Mouse (Mus musculus): ENCODE data around the gene Gatad2a. TPM values are rescaled to one million over a fixed set of nuclear protein-coding genes. Genes with fewer than 3 reads are reported as not detected.

Gene Gatad2a
- polyA plus RNA-seq, 1 experiment from 2014 or later: 52.9 TPM

GRCm38 (mm10) chr8:69894836-69895332, 101.3 kb downstream of the Gatad2a start:
- H3K9ac ChIP-seq (ENCODE audit: low read depth, low read length): no peak overlapping the region
- peaks cover 7% of the 10 kb centered on the region for H3K36me3 ChIP-seq (ENCODE audit: control insufficient read depth, insufficient read depth, low read length)
- H3K9me3 ChIP-seq (replicated peaks; ENCODE audit: control insufficient read depth, low read length): no peaks in the 10 kb centered on the region
- no peak overlapping the region for H3K27ac ChIP-seq (ENCODE audit: low read depth, low read length)
- 64% methylated on average over 6 of the region's 6 CpGs for WGBS (ENCODE audit: insufficient replicate concordance)
- H3K4me3 ChIP-seq (ENCODE audit: low read depth, low read length): no peak overlapping the region
- no peak for ATAC-seq (replicated peaks; ENCODE audit: insufficient number of reproducible peaks, low FRiP score, low TSS enrichment)
- peaks cover 27% of the 10 kb centered on the region for H3K4me1 ChIP-seq (ENCODE audit: control insufficient read depth, insufficient read depth, low read length)
- H3K27me3 ChIP-seq (ENCODE audit: control insufficient read depth, insufficient read depth, low read length): peaks cover 12% of the 10 kb centered on the region
- no peak overlapping the region for H3K4me2 ChIP-seq

GRCm38 (mm10) chr8:69893863-69894262, 102.3 kb downstream of the Gatad2a start:
- no peak overlapping the region for H3K4me3 ChIP-seq (ENCODE audit: low read depth, low read length)
- H3K4me1 ChIP-seq (ENCODE audit: control insufficient read depth, insufficient read depth, low read length): peaks cover 32% of the 10 kb centered on the region
- peaks cover 7% of the 10 kb centered on the region for H3K36me3 ChIP-seq (ENCODE audit: control insufficient read depth, insufficient read depth, low read length)
- H3K4me2 ChIP-seq: no peak overlapping the region
- no peaks in the 10 kb centered on the region for H3K9me3 ChIP-seq (replicated peaks; ENCODE audit: control insufficient read depth, low read length)
- WGBS (ENCODE audit: insufficient replicate concordance): 52% methylated on average over 17 of the region's 17 CpGs
- ATAC-seq (replicated peaks; ENCODE audit: insufficient number of reproducible peaks, low FRiP score, low TSS enrichment): no peak
- H3K9ac ChIP-seq (ENCODE audit: low read depth, low read length): no peak overlapping the region
- no peak overlapping the region for H3K27ac ChIP-seq (ENCODE audit: low read depth, low read length)
- H3K27me3 ChIP-seq (ENCODE audit: control insufficient read depth, insufficient read depth, low read length): peaks cover 22% of the 10 kb centered on the region

- Histone ChIP-seq H3K4me1 (ENCODE audit: control insufficient read depth, insufficient read depth, low read length) (peaks cover 36% of the 10 kb centered on the region), H3K9me3 (replicated peaks; ENCODE audit: control insufficient read depth, low read length) (no peaks in the 10 kb centered on the region), H3K4me2 (peak overlapping the region; percentile 11; the same call in 1 of the 2 replicates), H3K9ac (ENCODE audit: low read depth, low read length) (no peak overlapping the region), H3K36me3 (ENCODE audit: control insufficient read depth, insufficient read depth, low read length) (peaks cover 7% of the 10 kb centered on the region), H3K27me3 (ENCODE audit: control insufficient read depth, insufficient read depth, low read length) (peaks cover 53% of the 10 kb centered on the region), H3K27ac (ENCODE audit: low read depth, low read length) (no peak overlapping the region), H3K4me3 (ENCODE audit: low read depth, low read length) (no peak overlapping the region)
- 37% methylated on average over 19 of the region's 19 CpGs for WGBS (ENCODE audit: insufficient replicate concordance)
- no peak for ATAC-seq (replicated peaks; ENCODE audit: insufficient number of reproducible peaks, low FRiP score, low TSS enrichment)
These were observed 105.4 kb downstream of the Gatad2a start for GRCm38 (mm10) chr8:69890813-69891241.

- no peaks in the 10 kb centered on the region for H3K9me3 ChIP-seq (replicated peaks; ENCODE audit: control insufficient read depth, low read length)
- H3K27ac ChIP-seq (ENCODE audit: low read depth, low read length): no peak overlapping the region
- peak overlapping the region; percentile 61 for H3K4me2 ChIP-seq
- no peak for ATAC-seq (replicated peaks; ENCODE audit: insufficient number of reproducible peaks, low FRiP score, low TSS enrichment)
- 6% methylated on average over 26 of the region's 32 CpGs for WGBS (ENCODE audit: insufficient replicate concordance)
- peak overlapping the region; percentile 25 for H3K4me3 ChIP-seq (ENCODE audit: low read depth, low read length)
- peaks cover 72% of the 10 kb centered on the region for H3K27me3 ChIP-seq (ENCODE audit: control insufficient read depth, insufficient read depth, low read length)
- no peak overlapping the region for H3K9ac ChIP-seq (ENCODE audit: low read depth, low read length)
- H3K4me1 ChIP-seq (ENCODE audit: control insufficient read depth, insufficient read depth, low read length): peaks cover 24% of the 10 kb centered on the region
- H3K36me3 ChIP-seq (ENCODE audit: control insufficient read depth, insufficient read depth, low read length): peaks cover 3% of the 10 kb centered on the region
These were observed 107.3 kb downstream of the Gatad2a start for GRCm38 (mm10) chr8:69888902-69889301.

GRCm38 (mm10) chr8:69888244-69888866, 107.8 kb downstream of the Gatad2a start:
- WGBS (ENCODE audit: insufficient replicate concordance): 8% methylated on average over 24 of the region's 24 CpGs
- peaks cover 24% of the 10 kb centered on the region for H3K4me1 ChIP-seq (ENCODE audit: control insufficient read depth, insufficient read depth, low read length)
- H3K27me3 ChIP-seq (ENCODE audit: control insufficient read depth, insufficient read depth, low read length): peaks cover 78% of the 10 kb centered on the region
- no peaks in the 10 kb centered on the region; the same call in 1 of the 2 replicates for H3K36me3 ChIP-seq (ENCODE audit: control insufficient read depth, insufficient read depth, low read length)
- 0 out of 2 replicates have a peak overlapping the region, but pooled peaks have one; percentile 49 for H3K9ac ChIP-seq (ENCODE audit: low read depth, low read length)
- ATAC-seq (replicated peaks; ENCODE audit: insufficient number of reproducible peaks, low FRiP score, low TSS enrichment): no peak
- peak overlapping the region; percentile 61 for H3K4me2 ChIP-seq
- no peak overlapping the region for H3K27ac ChIP-seq (ENCODE audit: low read depth, low read length)
- H3K4me3 ChIP-seq (ENCODE audit: low read depth, low read length): peak overlapping the region; percentile 25
- no peaks in the 10 kb centered on the region for H3K9me3 ChIP-seq (replicated peaks; ENCODE audit: control insufficient read depth, low read length)

GRCm38 (mm10) chr8:69887289-69888243, 108.6 kb downstream of the Gatad2a start, which contains the start of gene Cilp2:
Cilp2 (minus strand) TSS chr8:69887687.
- no peak for ATAC-seq (replicated peaks; ENCODE audit: insufficient number of reproducible peaks, low FRiP score, low TSS enrichment)
- peak within 1 kb of the TSS; percentile 54; the same call in 1 of the 2 replicates for H3K9ac ChIP-seq (ENCODE audit: low read depth, low read length)
- peaks cover 85% of the 10 kb centered on the region for H3K27me3 ChIP-seq (ENCODE audit: control insufficient read depth, insufficient read depth, low read length)
- no peaks in the 10 kb centered on the region for H3K36me3 ChIP-seq (ENCODE audit: control insufficient read depth, insufficient read depth, low read length)
- peak within 1 kb of the TSS; percentile 25 for H3K4me3 ChIP-seq (ENCODE audit: low read depth, low read length)
- peak within 1 kb of the TSS; percentile 61 for H3K4me2 ChIP-seq
- H3K9me3 ChIP-seq (replicated peaks; ENCODE audit: control insufficient read depth, low read length): no peaks in the 10 kb centered on the region
- peaks cover 24% of the 10 kb centered on the region for H3K4me1 ChIP-seq (ENCODE audit: control insufficient read depth, insufficient read depth, low read length)
- no peak within 1 kb of the TSS for H3K27ac ChIP-seq (ENCODE audit: low read depth, low read length)
- 2% methylated on average over 57 of the region's 60 CpGs for WGBS (ENCODE audit: insufficient replicate concordance)

- WGBS (ENCODE audit: insufficient replicate concordance): 57% methylated on average over 13 of the region's 13 CpGs
- ATAC-seq (replicated peaks; ENCODE audit: insufficient number of reproducible peaks, low FRiP score, low TSS enrichment): no peak
- H3K27me3 ChIP-seq (ENCODE audit: control insufficient read depth, insufficient read depth, low read length): peaks cover 100% of the 10 kb centered on the region
- no peaks in the 10 kb centered on the region for H3K36me3 ChIP-seq (ENCODE audit: control insufficient read depth, insufficient read depth, low read length)
- no peak overlapping the region for H3K9ac ChIP-seq (ENCODE audit: low read depth, low read length)
- H3K4me3 ChIP-seq (ENCODE audit: low read depth, low read length): no peak overlapping the region
- H3K4me1 ChIP-seq (ENCODE audit: control insufficient read depth, insufficient read depth, low read length): peaks cover 29% of the 10 kb centered on the region
- no peak overlapping the region for H3K27ac ChIP-seq (ENCODE audit: low read depth, low read length)
- no peak overlapping the region for H3K4me2 ChIP-seq
- no peaks in the 10 kb centered on the region for H3K9me3 ChIP-seq (replicated peaks; ENCODE audit: control insufficient read depth, low read length)
These were observed 112.0 kb downstream of the Gatad2a start for GRCm38 (mm10) chr8:69884141-69884540.

- Histone ChIP-seq H3K9ac (ENCODE audit: low read depth, low read length) (no peak overlapping the region), H3K27me3 (ENCODE audit: control insufficient read depth, insufficient read depth, low read length) (peaks cover 97% of the 10 kb centered on the region), H3K4me2 (peak overlapping the region; percentile 64), H3K9me3 (replicated peaks; ENCODE audit: control insufficient read depth, low read length) (no peaks in the 10 kb centered on the region), H3K27ac (ENCODE audit: low read depth, low read length) (no peak overlapping the region), H3K4me3 (ENCODE audit: low read depth, low read length) (peak overlapping the region; percentile 39; the same call in 1 of the 2 replicates), H3K36me3 (ENCODE audit: control insufficient read depth, insufficient read depth, low read length) (no peaks in the 10 kb centered on the region), H3K4me1 (ENCODE audit: control insufficient read depth, insufficient read depth, low read length) (peaks cover 17% of the 10 kb centered on the region)
- no peak for ATAC-seq (replicated peaks; ENCODE audit: insufficient number of reproducible peaks, low FRiP score, low TSS enrichment)
- 15% methylated on average over 52 of the region's 52 CpGs for WGBS (ENCODE audit: insufficient replicate concordance)
These were observed 113.2 kb downstream of the Gatad2a start for GRCm38 (mm10) chr8:69882833-69883600.

Data from heart, embryonic 11.5 days (tissue).